ENCODE assay signal across 9 mouse cellular contexts in the genomic region with DNA sequence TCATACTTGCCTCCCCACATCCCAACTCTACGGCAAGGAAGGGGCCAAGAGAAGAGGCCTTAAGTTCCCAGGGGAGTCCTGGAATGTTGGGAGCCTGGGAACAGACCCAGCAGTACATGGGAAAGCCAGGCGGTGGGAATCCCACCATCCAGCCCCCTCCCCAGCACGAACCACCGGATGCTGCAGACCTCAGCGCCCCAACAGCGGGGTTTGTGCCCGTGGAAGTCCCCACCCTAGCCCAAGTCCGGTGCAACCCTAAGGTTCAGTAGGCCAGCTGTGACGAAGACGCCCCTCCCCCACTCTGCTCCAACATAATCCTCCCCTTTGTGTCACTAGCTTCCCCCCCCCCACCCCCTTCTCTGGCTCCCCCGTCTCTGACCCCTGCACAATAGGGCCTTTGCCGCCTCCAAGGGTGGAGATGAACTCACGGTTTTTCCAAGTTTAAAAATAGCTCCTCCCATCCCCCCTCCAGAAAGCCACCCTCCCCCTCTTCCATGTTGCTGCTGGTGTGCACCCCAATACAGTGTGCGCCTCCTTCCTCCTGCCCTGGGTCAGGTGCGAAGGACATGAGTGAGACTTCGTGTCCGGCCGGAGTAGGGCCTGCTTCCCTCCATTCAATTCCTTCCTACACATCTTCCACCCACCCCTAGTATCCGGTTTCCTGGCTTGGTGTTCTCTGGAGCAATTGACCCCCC. TPM values are rescaled to one million over a fixed set of nuclear protein-coding genes. Genes with fewer than 3 reads are reported as not detected.
DNase-seq lines count a peak whose midpoint lies in the region; ATAC-seq lines count a peak whose summit lies in the region.
"Had no signal": no experiment of that assay in that cellular context is flagged by ENCODE, and none has a peak within 500 bp of the region (broad histone marks: within the 10 kb centered on the region; RNA-seq: fewer than 3 reads in every experiment).

No protein-coding gene starts in this region.

- no peaks in the 10 kb centered on the region for H3K9me3 ChIP-seq in heart, embryonic 14.5 days (ENCODE audit: control insufficient read depth, low read length)
- H3K9me3 ChIP-seq: G1E had no signal

- peak overlapping the region; percentile 45 to 46; a peak in 3 of 4 replicates for H3K4me3 ChIP-seq in heart, embryonic 14.5 days (ENCODE audit: control insufficient read depth in 1 of 2, insufficient read depth in 1 of 2, low read depth in 1 of 2, low read length in 2 of 2)

- H3K36me3 ChIP-seq in heart, embryonic 14.5 days (ENCODE audit: control insufficient read depth, insufficient read depth, low read length) = no peaks in the 10 kb centered on the region
- H3K36me3 ChIP-seq: G1E had no signal

- ATAC-seq in cerebellum, adult (ENCODE audit: insufficient number of reproducible peaks, low FRiP score, low TSS enrichment) = no peak
- ATAC-seq in heart, embryonic 14.5 days (ENCODE audit: insufficient number of reproducible peaks, insufficient read depth, low FRiP score, low read depth) = no peak

- peak overlapping the region; percentile 87 for H3K4me2 ChIP-seq in heart, embryonic 14.5 days (ENCODE audit: low read length)

- H3K4me1 ChIP-seq in heart, embryonic 14.5 days (ENCODE audit: control insufficient read depth in 2 of 2, insufficient read depth in 2 of 2, low read length in 2 of 2) = peaks cover 35 to 47% of the 10 kb centered on the region in 2 experiments

- peak overlapping the region; percentile 87 to 89 for H3K27ac ChIP-seq in heart, embryonic 14.5 days (replicated peaks in 1 of 2; ENCODE audit: control insufficient read depth in 1 of 2, insufficient read depth in 1 of 2, low read depth in 2 of 2, low read length in 2 of 2)

- H3K27me3 ChIP-seq in heart, embryonic 14.5 days (ENCODE audit: control insufficient read depth, insufficient read depth, low read length) = no peaks in the 10 kb centered on the region

- peak overlapping the region; percentile 77 for H3K9ac ChIP-seq in heart, embryonic 14.5 days (ENCODE audit: low read length)

- 14% methylated on average over 16 of the region's 19 CpGs for WGBS in heart, embryonic 14.5 days

- peak; percentile 58 for DNase-seq in cerebellum, adult 9-10 months
- DNase-seq in embryo, embryonic 9.5 days (ENCODE audit: extremely low spot score) = peak; percentile 65
- peak; percentile 85 for DNase-seq in kidney, postnatal 10 days
- DNase-seq in mesoderm, embryonic 11.5 days (ENCODE audit: low read depth, low spot score) = peak; percentile 66
- no peak for DNase-seq in frontal cortex, postnatal 36 days (ENCODE audit: low spot score in 2 of 2)
- no peak for DNase-seq in testis, postnatal 14 days (ENCODE audit: low spot score)

RNA-seq across cellular contexts. Expression of a gene that starts 3.5 kb away (rescaled TPM):
- 129 and 130 TPM in 2 replicates for polyA plus RNA-seq in heart, embryonic 14.5 days (2014; fragmentation: Nextera tagmentation; extraction: Ambion mirVana)
- polyA plus RNA-seq: G1E had no signal

RNA-seq across cellular contexts. Expression of a gene that starts 17.4 kb away (rescaled TPM):
- polyA plus RNA-seq in heart, embryonic 14.5 days (2014; fragmentation: Nextera tagmentation; extraction: Ambion mirVana) = 30.4 and 32.9 TPM in 2 replicates

RNA-seq across cellular contexts. Expression of a gene that starts 17.4 kb away (rescaled TPM):
- polyA plus RNA-seq in heart, embryonic 14.5 days (2014; fragmentation: Nextera tagmentation; extraction: Ambion mirVana) = 0.07 and 0.08 TPM in 2 replicates
- polyA plus RNA-seq: G1E had no signal

RNA-seq across cellular contexts. Expression of a gene that starts 23.7 kb away (rescaled TPM):
- polyA plus RNA-seq in heart, embryonic 14.5 days (2014; fragmentation: Nextera tagmentation; extraction: Ambion mirVana) = 2.3 and 2.7 TPM in 2 replicates

RNA-seq across cellular contexts. Expression of a gene that starts 29.2 kb away (rescaled TPM):
- polyA plus RNA-seq in heart, embryonic 14.5 days (2014; fragmentation: Nextera tagmentation; extraction: Ambion mirVana) = not detected in 2 replicates
- polyA plus RNA-seq: G1E had no signal

Comparison
In these comparisons a context has a peak if more than half of its experiments do, and no peak if none do; other contexts are left out.
1. DNase-seq: peak in cerebellum, adult 9-10 months (single experiment), embryo, embryonic 9.5 days (single experiment), kidney, postnatal 10 days (single experiment) and mesoderm, embryonic 11.5 days (single experiment); none in frontal cortex, postnatal 36 days (0 of 2) and testis, postnatal 14 days (single experiment).